Mouse (Mus musculus): ENCODE data around the gene Nphs2.

- TF ChIP-seq CTCF (IDR thresholded peaks at IDR 0.05) = no peak
- no peak for TF ChIP-seq EP300 (IDR thresholded peaks at IDR 0.05)
Measured at GRCm38 (mm10) chr1:156288556-156289221, 21.8 kb upstream of the Nphs2 start.

Measured in lung, postnatal 0 days (tissue).